ENCODE assay signal across 22 mouse cellular contexts in genomic region chr3:37801551-37801950, GRCm38 (mm10).
DNase-seq lines count a peak whose midpoint lies in the region; ATAC-seq lines count a peak whose summit lies in the region.
"Had no signal": no experiment of that assay in that cellular context is flagged by ENCODE, and none has a peak within 500 bp of the region (broad histone marks: within the 10 kb centered on the region; RNA-seq: fewer than 3 reads in every experiment).

No protein-coding gene starts in this region.

- H3K4me2 ChIP-seq in midbrain, embryonic 15.5 days: no peak overlapping the region
- H3K4me2 ChIP-seq: embryonic facial prominence, embryonic 12.5 days; embryonic facial prominence, embryonic 15.5 days; heart, embryonic 11.5 days; hindbrain, embryonic 15.5 days had no signal

- H3K36me3 ChIP-seq in midbrain, embryonic 10.5 days: no peaks in the 10 kb centered on the region
- no peaks in the 10 kb centered on the region for H3K36me3 ChIP-seq in midbrain, embryonic 15.5 days (replicated peaks)
- H3K36me3 ChIP-seq: embryonic facial prominence, embryonic 12.5 days; embryonic facial prominence, embryonic 15.5 days; hindbrain, embryonic 10.5 days; hindbrain, embryonic 15.5 days had no signal

- H3K27me3 ChIP-seq in midbrain, embryonic 10.5 days (ENCODE audit: low read depth, poor library complexity, severe bottlenecking): no peaks in the 10 kb centered on the region
- no peaks in the 10 kb centered on the region for H3K27me3 ChIP-seq in midbrain, embryonic 15.5 days (replicated peaks)
- H3K27me3 ChIP-seq: embryonic facial prominence, embryonic 12.5 days; embryonic facial prominence, embryonic 15.5 days; hindbrain, embryonic 15.5 days had no signal

- no peaks in the 10 kb centered on the region for H3K9me3 ChIP-seq in midbrain, embryonic 10.5 days (replicated peaks)
- H3K9me3 ChIP-seq in midbrain, embryonic 15.5 days: no peaks in the 10 kb centered on the region
- H3K9me3 ChIP-seq: embryonic facial prominence, embryonic 12.5 days; embryonic facial prominence, embryonic 15.5 days; hindbrain, embryonic 10.5 days; hindbrain, embryonic 15.5 days had no signal

- 0 out of 2 replicates have a peak overlapping the region, but pooled peaks have one; percentile 4 for H3K27ac ChIP-seq in midbrain, embryonic 10.5 days (replicated peaks)
- H3K27ac ChIP-seq in midbrain, embryonic 15.5 days: no peak overlapping the region
- H3K27ac ChIP-seq: embryonic facial prominence, embryonic 12.5 days; embryonic facial prominence, embryonic 15.5 days; hindbrain, embryonic 10.5 days; hindbrain, embryonic 15.5 days had no signal

- no peak overlapping the region for H3K9ac ChIP-seq in midbrain, embryonic 15.5 days
- H3K9ac ChIP-seq: embryonic facial prominence, embryonic 12.5 days; embryonic facial prominence, embryonic 15.5 days; hindbrain, embryonic 15.5 days had no signal

- ATAC-seq in midbrain, embryonic 15.5 days (replicated peaks): no peak
- ATAC-seq in erythroid progenitor cell, adult 5-6 weeks (replicated peaks; ENCODE audit: low FRiP score, poor library complexity, severe bottlenecking): peak; percentile 38; the same call in 1 of the 2 replicates
- ATAC-seq: CD4-positive, CD25-positive, alpha-beta regulatory T cell, adult 4 months; forebrain, embryonic 14.5 days; intestine, embryonic 16.5 days had no signal

- H3K4me1 ChIP-seq in midbrain, embryonic 10.5 days: peaks cover 3% of the 10 kb centered on the region; the same call in 1 of the 2 replicates
- H3K4me1 ChIP-seq in midbrain, embryonic 15.5 days: no peaks in the 10 kb centered on the region
- H3K4me1 ChIP-seq: hindbrain, embryonic 10.5 days; hindbrain, embryonic 15.5 days had no signal

- WGBS in midbrain, embryonic 10.5 days: 79% methylated on average over 2 of the region's 2 CpGs
- 96% methylated on average over 2 of the region's 2 CpGs for WGBS in midbrain, embryonic 15.5 days

- no peak overlapping the region for H3K4me3 ChIP-seq in midbrain, embryonic 10.5 days
- no peak overlapping the region for H3K4me3 ChIP-seq in midbrain, embryonic 15.5 days
- H3K4me3 ChIP-seq: embryonic facial prominence, embryonic 12.5 days; embryonic facial prominence, embryonic 15.5 days; hindbrain, embryonic 10.5 days; hindbrain, embryonic 15.5 days had no signal

- DNase-seq in heart, adult 11 months: peak; percentile 76
- DNase-seq in heart, postnatal 4 days: no peak
- DNase-seq in midbrain, embryonic 10.5 days (ENCODE audit: low spot score): no peak
- peak; percentile 62 for DNase-seq in gonadal fat pad, adult 2 months (ENCODE audit: low read depth)
- DNase-seq in layer of hippocampus, postnatal 10 days (ENCODE audit: low spot score in 2 of 2): no peak
- DNase-seq: adrenal gland, adult 2 months; adrenal gland, postnatal 14 days; cerebellum, adult 11-12 months; cerebellum, adult 8-10 months; cerebellum, postnatal 10 days; gastrocnemius, postnatal 25 days; kidney, adult 2 months had no signal

Comparison
In these comparisons a context has a peak if more than half of its experiments do, and no peak if none do; other contexts are left out.
1. DNase-seq: peak in heart, adult 11 months (single experiment) and gonadal fat pad, adult 2 months (single experiment); none in heart, postnatal 4 days (single experiment), midbrain, embryonic 10.5 days (single experiment) and layer of hippocampus, postnatal 10 days (0 of 2).